Mouse (Mus musculus): Measurements from ENCODE around the gene Olfr1501. TPM values are rescaled to one million over a fixed set of nuclear protein-coding genes. Genes with fewer than 3 reads are reported as not detected.
"Not testable (repeated sequence)": the region's sequence is repeated elsewhere in the genome, so short reads cannot be mapped to it uniquely, and the experiment has no call there.

Gene Olfr1501
- polyA plus RNA-seq, 1 experiment from 2014 or later = not detected

GRCm38 (mm10) chr19:13818827-13819226 lies 31.7 kb downstream of the Olfr1501 start:
- H3K9me3 ChIP-seq (replicated peaks; ENCODE audit: low read length) = no peaks in the 10 kb centered on the region
- no peak for ATAC-seq (replicated peaks; ENCODE audit: low FRiP score, low read depth)
- 35% methylated on average over 5 of the region's 5 CpGs for WGBS
- H3K9ac ChIP-seq (ENCODE audit: low read depth, low read length) = no peak overlapping the region
- no peaks in the 10 kb centered on the region for H3K4me1 ChIP-seq (replicated peaks; ENCODE audit: insufficient read depth, low read length)
- DNase-seq (ENCODE audit: low spot score) = peak; percentile 54
- no peak overlapping the region for H3K4me2 ChIP-seq (ENCODE audit: low read length)
- no peak overlapping the region for H3K4me3 ChIP-seq (replicated peaks; ENCODE audit: low read depth, low read length)
- no peak overlapping the region for H3K27ac ChIP-seq
- H3K36me3 ChIP-seq (ENCODE audit: insufficient read depth, low read length) = no peaks in the 10 kb centered on the region
- peak; percentile 69 for TF ChIP-seq CTCF (IDR thresholded peaks at IDR 0.05; ENCODE audit: low read depth)
- H3K27me3 ChIP-seq (ENCODE audit: insufficient read depth, low read length) = no peaks in the 10 kb centered on the region

- Histone ChIP-seq H3K27ac (no peak overlapping the region), H3K9me3 (replicated peaks; ENCODE audit: low read length) (no peaks in the 10 kb centered on the region), H3K9ac (ENCODE audit: low read depth, low read length) (no peak overlapping the region), H3K4me1 (replicated peaks; ENCODE audit: insufficient read depth, low read length) (no peaks in the 10 kb centered on the region), H3K36me3 (ENCODE audit: insufficient read depth, low read length) (no peaks in the 10 kb centered on the region), H3K27me3 (ENCODE audit: insufficient read depth, low read length) (no peaks in the 10 kb centered on the region), H3K4me2 (ENCODE audit: low read length) (no peak overlapping the region), H3K4me3 (replicated peaks; ENCODE audit: low read depth, low read length) (no peak overlapping the region)
- no peak for DNase-seq (ENCODE audit: low spot score)
- ATAC-seq (replicated peaks; ENCODE audit: low FRiP score, low read depth) = no peak
- TF ChIP-seq CTCF (IDR thresholded peaks at IDR 0.05; ENCODE audit: low read depth) = peak; percentile 41
- WGBS = 59% methylated on average over 2 of the region's 2 CpGs
Observed at GRCm38 (mm10) chr19:13812823-13813222, 37.7 kb downstream of the Olfr1501 start.

GRCm38 (mm10) chr19:13805486-13805885 lies 45.0 kb downstream of the Olfr1501 start:
- not testable (repeated sequence) for ATAC-seq (replicated peaks; ENCODE audit: low FRiP score, low read depth); H3K9me3 ChIP-seq (replicated peaks; ENCODE audit: low read length); H3K9ac ChIP-seq (ENCODE audit: low read depth, low read length); H3K4me1 ChIP-seq (replicated peaks; ENCODE audit: insufficient read depth, low read length); H3K4me2 ChIP-seq (ENCODE audit: low read length); DNase-seq (ENCODE audit: low spot score); H3K27ac ChIP-seq; H3K4me3 ChIP-seq (replicated peaks; ENCODE audit: low read depth, low read length); H3K27me3 ChIP-seq (ENCODE audit: insufficient read depth, low read length); H3K36me3 ChIP-seq (ENCODE audit: insufficient read depth, low read length)
- 54% methylated on average over 1 of the region's 1 CpGs for WGBS

GRCm38 (mm10) chr19:13798102-13798501 lies 52.4 kb downstream of the Olfr1501 start, which contains the start of gene Olfr1497:
Olfr1497 (minus strand) TSS chr19:13798202.
- ATAC-seq (replicated peaks; ENCODE audit: low FRiP score, low read depth) = no peak

More at GRCm38 (mm10) chr19:13798102-13798501, 52.4 kb downstream of the Olfr1501 start, which contains the start of gene Olfr1497:
- H3K36me3 ChIP-seq (ENCODE audit: insufficient read depth, low read length) = no peaks in the 10 kb centered on the region
- no peaks in the 10 kb centered on the region for H3K27me3 ChIP-seq (ENCODE audit: insufficient read depth, low read length)
- H3K4me3 ChIP-seq (replicated peaks; ENCODE audit: low read depth, low read length) = no peak within 1 kb of the TSS
- no peak for TF ChIP-seq CTCF (IDR thresholded peaks at IDR 0.05; ENCODE audit: low read depth)
- no peak within 1 kb of the TSS for H3K4me2 ChIP-seq (ENCODE audit: low read length)
- no peaks in the 10 kb centered on the region for H3K9me3 ChIP-seq (replicated peaks; ENCODE audit: low read length)
- no peak for DNase-seq (ENCODE audit: low spot score)
- H3K27ac ChIP-seq = no peak within 1 kb of the TSS
- no peak within 1 kb of the TSS for H3K9ac ChIP-seq (ENCODE audit: low read depth, low read length)
- no peaks in the 10 kb centered on the region for H3K4me1 ChIP-seq (replicated peaks; ENCODE audit: insufficient read depth, low read length)

Other genes with a start within 250 kb of the Olfr1501 start
- not detected in 2 replicates for gene Olfr1487, start 233.3 kb downstream of the Olfr1501 start, polyA plus RNA-seq (2015; fragmentation: Nextera tagmentation; extraction: Ambion mirVana)
- gene Olfr1489, start 219.1 kb downstream of the Olfr1501 start, polyA plus RNA-seq (2015; fragmentation: Nextera tagmentation; extraction: Ambion mirVana) = not detected in 2 replicates
- gene Olfr1490, start 199.6 kb downstream of the Olfr1501 start, polyA plus RNA-seq (2015; fragmentation: Nextera tagmentation; extraction: Ambion mirVana) = not detected in 2 replicates
- gene Olfr1491, start 153.4 kb downstream of the Olfr1501 start, polyA plus RNA-seq (2015; fragmentation: Nextera tagmentation; extraction: Ambion mirVana) = not detected in 2 replicates
- gene Olfr1493-ps1, start 127.4 kb downstream of the Olfr1501 start, polyA plus RNA-seq (2015; fragmentation: Nextera tagmentation; extraction: Ambion mirVana) = not detected in 2 replicates
- gene Olfr1494, start 111.0 kb downstream of the Olfr1501 start, polyA plus RNA-seq (2015; fragmentation: Nextera tagmentation; extraction: Ambion mirVana) = not detected in 2 replicates
- not detected in 2 replicates for gene Olfr1495, start 86.1 kb downstream of the Olfr1501 start, polyA plus RNA-seq (2015; fragmentation: Nextera tagmentation; extraction: Ambion mirVana)
- gene Olfr1496, start 72.8 kb downstream of the Olfr1501 start, polyA plus RNA-seq (2015; fragmentation: Nextera tagmentation; extraction: Ambion mirVana) = not detected in 2 replicates
- not detected in 2 replicates for gene Olfr1497, start 52.5 kb downstream of the Olfr1501 start, polyA plus RNA-seq (2015; fragmentation: Nextera tagmentation; extraction: Ambion mirVana)
- not detected in 2 replicates for gene Olfr1499, start 31.2 kb downstream of the Olfr1501 start, polyA plus RNA-seq (2015; fragmentation: Nextera tagmentation; extraction: Ambion mirVana)
- gene Olfr1500, start 20.2 kb downstream of the Olfr1501 start, polyA plus RNA-seq (2015; fragmentation: Nextera tagmentation; extraction: Ambion mirVana) = not detected in 2 replicates
- gene Olfr1502, start 11.1 kb upstream of the Olfr1501 start, polyA plus RNA-seq (2015; fragmentation: Nextera tagmentation; extraction: Ambion mirVana) = not detected in 2 replicates
- gene Olfr1504, start 47.2 kb upstream of the Olfr1501 start, polyA plus RNA-seq (2015; fragmentation: Nextera tagmentation; extraction: Ambion mirVana) = not detected in 2 replicates
- not detected in 2 replicates for gene Olfr1505, start 62.8 kb upstream of the Olfr1501 start, polyA plus RNA-seq (2015; fragmentation: Nextera tagmentation; extraction: Ambion mirVana)